Mouse (Mus musculus): ENCODE data around the gene Kansl1l.

- no peak for TF ChIP-seq POLR2A (IDR thresholded peaks at IDR 0.05; ENCODE audit: extremely low read depth, insufficient read depth, low read length)
- no peak for TF ChIP-seq CTCF (IDR thresholded peaks at IDR 0.05; ENCODE audit: low read depth, low read length)
Observed at GRCm38 (mm10) chr1:66671475-66671874, 145.9 kb downstream of the Kansl1l start.
